Mouse (Mus musculus) embryonic facial prominence, embryonic 10.5 days (tissue): ENCODE data around the gene Fermt2. TPM values are rescaled to one million over a fixed set of nuclear protein-coding genes. Genes with fewer than 3 reads are reported as not detected.

Experiments used
- polyA plus RNA-seq: library from polyadenylated mRNA; unstranded; fragments of >200 nt; fragmentation: Nextera tagmentation; extraction: Ambion mirVana; gene quantifications from 2 replicates; pipeline ENCODE4 v1.2.1, GENCODE M21; 2016

Gene Fermt2
- polyA plus RNA-seq, 1 experiment from 2014 or later: 99.7 TPM

Other genes starting within 250 kb of the Fermt2 start
- gene Ero1l, start 211.3 kb downstream of the Fermt2 start, polyA plus RNA-seq: 32.7 and 35.5 TPM in 2 replicates
- 206 and 210 TPM in 2 replicates for gene Psmc6, start 200.3 kb downstream of the Fermt2 start, polyA plus RNA-seq
- gene Styx, start 179.0 kb downstream of the Fermt2 start, polyA plus RNA-seq: 41.3 and 49.3 TPM in 2 replicates
- 54.6 and 57.0 TPM in 2 replicates for gene Gnpnat1, start 125.2 kb downstream of the Fermt2 start, polyA plus RNA-seq
- gene Ddhd1, start 128.0 kb upstream of the Fermt2 start, polyA plus RNA-seq: 5.0 and 5.4 TPM in 2 replicates